Mouse (Mus musculus) adipocyte (in vitro differentiated cells): ENCODE data around the gene Cryba4.

Experiments used
- DNase-seq: peaks from one replicate; pipeline ENCODE4 v3.0.0-alpha.2; 2016; ENCODE audit warnings: low spot score

Cryba4 gene

GRCm38 (mm10) chr5:112252400-112252799 lies at the start of gene Cryba4:
Gene Cryba4 (minus strand): TSS chr5:112252518.
- DNase-seq: peak; percentile 44

GRCm38 (mm10) chr5:112301694-112302093 lies 49.4 kb upstream of the Cryba4 start:
- no peak for DNase-seq

- DNase-seq: no peak
Measured at GRCm38 (mm10) chr5:112300721-112301308, 48.5 kb upstream of the Cryba4 start.

GRCm38 (mm10) chr5:112300112-112300511 lies 47.8 kb upstream of the Cryba4 start:
- no peak for DNase-seq

- DNase-seq: no peak
Measured at GRCm38 (mm10) chr5:112299399-112299798, 47.1 kb upstream of the Cryba4 start.

GRCm38 (mm10) chr5:112298226-112298988 lies 46.1 kb upstream of the Cryba4 start:
- peak; percentile 62 for DNase-seq

- DNase-seq: no peak
Measured at GRCm38 (mm10) chr5:112297257-112297656, 44.9 kb upstream of the Cryba4 start.

- no peak for DNase-seq
Measured at GRCm38 (mm10) chr5:112296404-112297181, 44.3 kb upstream of the Cryba4 start.

- no peak for DNase-seq
Measured at GRCm38 (mm10) chr5:112295564-112295963, 43.2 kb upstream of the Cryba4 start.

GRCm38 (mm10) chr5:112295162-112295561 lies 42.8 kb upstream of the Cryba4 start:
- DNase-seq: no peak

- DNase-seq: no peak
Measured at GRCm38 (mm10) chr5:112294696-112295095, 42.4 kb upstream of the Cryba4 start.

- no peak for DNase-seq
Measured at GRCm38 (mm10) chr5:112293800-112294199, 41.5 kb upstream of the Cryba4 start.

- DNase-seq: no peak
Measured at GRCm38 (mm10) chr5:112292343-112292980, 40.1 kb upstream of the Cryba4 start.

GRCm38 (mm10) chr5:112291866-112292265 lies 39.5 kb upstream of the Cryba4 start:
- no peak for DNase-seq

GRCm38 (mm10) chr5:112290536-112290880 lies 38.2 kb upstream of the Cryba4 start:
- DNase-seq: no peak

- peak; percentile 40 for DNase-seq
Measured at GRCm38 (mm10) chr5:112289819-112290535, 37.7 kb upstream of the Cryba4 start.

- no peak for DNase-seq
Measured at GRCm38 (mm10) chr5:112289236-112289635, 36.9 kb upstream of the Cryba4 start.

GRCm38 (mm10) chr5:112288193-112289141 lies 36.1 kb upstream of the Cryba4 start:
- no peak for DNase-seq

- DNase-seq: no peak
Measured at GRCm38 (mm10) chr5:112287652-112288051, 35.3 kb upstream of the Cryba4 start.

- no peak for DNase-seq
Measured at GRCm38 (mm10) chr5:112286984-112287641, 34.8 kb upstream of the Cryba4 start.
